Mouse (Mus musculus) left cerebral cortex, adult 11 months (tissue): ENCODE measurements around the gene Adap1.

Experiments used
- DNase-seq: peaks from one replicate; pipeline ENCODE4 v3.0.0; 2022; ENCODE audit warnings: low spot score

Gene Adap1

GRCm38 (mm10) chr5:139325395-139325966, at the start of gene Adap1:
TSS of gene Adap1 (minus strand) at chr5:139325622.
- DNase-seq: peak; percentile 57

- DNase-seq: no peak
These were observed 49.4 kb upstream of the Adap1 start for GRCm38 (mm10) chr5:139374841-139375240.

DNA sequence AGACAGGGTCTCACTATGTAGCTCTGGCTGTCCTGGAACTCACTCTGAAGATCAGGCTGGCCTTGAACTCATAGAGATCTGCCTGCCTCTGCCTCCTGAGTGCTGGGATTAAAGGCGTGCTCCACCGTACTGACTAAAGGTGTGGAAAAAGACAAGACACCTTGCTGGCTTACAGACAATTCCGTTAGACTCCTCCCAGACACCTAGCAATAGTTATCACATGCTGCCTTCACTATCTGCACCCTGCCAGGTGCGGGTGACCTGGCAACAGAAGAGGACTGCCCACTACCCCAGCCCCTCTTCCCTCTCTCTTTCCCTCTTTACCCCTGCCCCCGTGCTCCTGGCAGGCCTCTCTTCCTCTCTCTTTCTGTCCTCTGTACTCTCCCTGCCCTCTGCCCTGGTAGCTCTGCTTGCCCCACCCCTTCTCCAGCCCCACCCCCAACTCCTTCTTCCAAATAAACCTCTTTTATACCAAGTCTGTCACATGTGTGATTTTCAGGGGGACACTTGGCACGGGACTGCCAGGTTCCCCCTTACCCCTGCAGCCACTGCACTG, 48.5 kb upstream of the Adap1 start:
- DNase-seq: no peak

- DNase-seq: no peak
These were observed 47.7 kb upstream of the Adap1 start for GRCm38 (mm10) chr5:139373126-139373525.

- peak; percentile 83 for DNase-seq
These were observed 46.4 kb upstream of the Adap1 start for GRCm38 (mm10) chr5:139371631-139372401.

- no peak for DNase-seq
These were observed 45.7 kb upstream of the Adap1 start for GRCm38 (mm10) chr5:139371118-139371517.

- DNase-seq: no peak
These were observed 44.9 kb upstream of the Adap1 start for GRCm38 (mm10) chr5:139370336-139370735.

DNA sequence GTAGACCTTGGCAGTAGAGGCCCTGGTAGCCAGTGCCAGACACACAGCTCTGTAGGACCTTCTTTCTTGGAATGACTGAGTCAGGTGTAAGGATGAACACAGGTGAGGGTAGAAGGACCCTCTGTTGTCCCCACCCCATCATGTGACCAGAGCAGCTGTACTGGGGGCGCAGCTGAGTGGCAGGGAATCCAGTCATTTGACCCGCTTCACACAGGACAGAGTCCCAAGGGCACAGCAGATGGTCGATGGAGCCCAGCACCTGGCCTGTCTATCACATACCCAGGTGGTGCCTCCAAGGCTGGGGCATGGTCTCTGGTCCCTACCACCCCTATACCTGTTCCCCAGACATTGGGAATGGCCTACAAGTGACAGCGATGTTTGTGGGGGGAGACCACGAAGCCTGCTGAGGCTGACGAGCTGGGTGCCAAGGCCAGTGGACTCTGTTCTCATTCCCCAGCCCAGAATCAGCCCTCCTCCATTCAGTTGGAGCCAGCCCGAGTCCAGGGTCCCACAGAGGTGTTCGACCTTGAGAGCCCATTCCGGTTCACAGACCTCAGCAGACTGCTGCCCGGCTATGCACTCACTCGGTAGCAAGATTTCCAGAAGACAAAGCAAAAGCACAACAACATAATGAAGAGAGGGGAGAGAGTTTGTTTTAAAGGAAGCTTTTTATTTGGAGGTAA, 43.4 kb upstream of the Adap1 start:
- DNase-seq: no peak

- DNase-seq: no peak
These were observed 42.5 kb upstream of the Adap1 start for GRCm38 (mm10) chr5:139367884-139368458.

DNA sequence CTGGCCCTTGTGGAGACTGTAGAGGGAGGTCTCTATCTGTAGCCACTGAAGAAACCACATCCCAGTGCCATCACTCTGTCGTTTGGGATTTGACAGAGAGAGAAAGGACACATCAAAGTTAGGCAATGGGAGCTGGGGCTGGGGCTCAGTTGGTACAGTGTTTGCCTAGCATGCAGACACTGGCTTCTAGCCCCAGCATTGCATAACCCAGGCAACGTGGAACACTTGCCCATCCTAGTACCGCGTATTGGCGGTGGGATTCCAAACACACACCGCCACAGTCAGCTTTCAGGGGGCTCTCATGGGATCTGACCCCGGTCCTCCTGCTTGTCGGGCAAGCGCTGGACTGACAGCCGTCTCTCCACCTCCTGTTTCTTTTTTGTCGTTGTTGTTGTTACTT, 41.1 kb upstream of the Adap1 start:
- DNase-seq: no peak

GRCm38 (mm10) chr5:139365827-139366226, 40.4 kb upstream of the Adap1 start:
- DNase-seq: no peak

DNA sequence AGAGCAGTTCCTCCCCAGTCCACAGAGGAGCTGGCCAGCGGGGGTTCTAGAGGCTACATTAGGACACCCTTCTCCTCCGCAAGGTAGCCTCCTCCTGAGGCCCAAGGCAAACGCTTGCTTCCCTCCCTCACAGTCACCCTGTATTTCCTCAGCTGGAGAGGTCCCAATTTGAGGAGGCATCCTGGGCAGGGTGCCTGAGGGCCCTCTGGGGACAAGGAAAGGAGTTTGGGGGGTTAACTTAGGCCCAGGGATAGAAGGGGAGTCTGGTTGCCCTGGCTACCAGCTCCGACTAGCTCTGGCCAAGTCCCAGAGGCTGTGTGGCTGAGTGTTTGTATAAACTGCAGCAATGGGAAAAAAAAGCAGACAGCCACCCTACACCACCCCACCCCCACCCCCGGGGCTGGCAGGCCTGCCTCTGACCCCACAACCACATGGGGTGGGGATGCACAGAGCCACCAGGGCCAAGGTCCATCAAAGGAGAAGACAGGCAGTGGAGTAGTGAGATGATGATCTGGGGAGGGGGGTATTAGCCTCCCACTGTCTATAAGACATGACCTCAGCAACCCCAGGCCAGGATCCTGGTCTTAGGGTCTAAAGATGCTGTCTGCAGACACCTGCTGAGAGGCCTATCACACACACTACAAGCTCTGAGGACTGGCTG, 39.6 kb upstream of the Adap1 start:
- DNase-seq: no peak

DNA sequence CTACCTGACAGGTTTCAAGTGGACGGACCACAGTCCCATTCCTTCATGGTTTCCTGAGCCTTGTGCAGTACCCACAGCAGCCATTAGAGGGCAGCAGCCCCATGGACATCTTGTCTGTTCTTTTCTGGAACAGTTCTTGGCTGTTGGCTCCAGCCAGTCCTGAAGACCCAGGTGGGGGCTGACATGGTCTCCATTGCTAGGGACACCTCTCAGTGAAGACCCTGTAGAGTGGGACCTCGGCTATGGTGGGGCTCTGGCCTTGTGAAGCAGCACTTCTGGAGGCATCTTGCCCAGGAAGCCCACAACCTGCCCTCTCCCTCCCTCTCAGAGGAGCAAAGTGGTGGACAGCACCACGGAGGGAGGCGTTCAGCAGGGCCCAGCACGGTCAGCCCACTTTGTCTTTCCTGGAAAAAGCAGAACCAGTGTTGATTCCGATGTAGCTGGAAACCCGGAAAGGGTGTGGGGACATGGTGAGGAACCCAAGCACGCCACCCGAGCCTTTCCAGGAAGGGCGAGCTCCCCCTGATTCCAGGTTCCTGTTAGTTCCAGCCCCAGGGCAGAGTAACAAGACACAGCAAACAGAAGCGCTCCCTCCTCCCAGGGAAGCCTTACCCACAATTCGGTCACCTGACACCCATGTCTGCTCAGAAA, 39.0 kb upstream of the Adap1 start:
- DNase-seq: peak; percentile 75

DNA sequence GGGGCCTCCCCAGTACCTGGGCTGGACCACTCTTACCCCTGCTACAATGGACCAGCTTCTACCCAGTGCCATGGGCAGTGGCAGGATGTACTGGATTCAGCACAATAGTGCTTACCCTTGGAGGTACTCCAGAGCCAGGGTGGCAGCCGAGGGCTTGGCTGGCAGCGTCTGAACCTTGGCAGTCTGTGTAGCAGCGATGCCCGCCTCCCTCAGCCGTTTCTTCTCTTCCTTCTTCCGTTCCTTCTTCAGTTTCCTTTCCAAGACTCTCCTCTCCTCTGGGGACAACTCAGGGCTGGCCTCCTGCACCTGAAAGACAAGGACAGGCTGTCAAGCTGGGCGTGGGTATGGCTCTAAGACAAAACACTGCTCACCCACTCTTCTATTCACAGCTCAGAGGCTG, 38.4 kb upstream of the Adap1 start:
- DNase-seq: no peak

GRCm38 (mm10) chr5:139359244-139359643, 33.8 kb upstream of the Adap1 start:
- DNase-seq: no peak

GRCm38 (mm10) chr5:139358653-139359052, 33.2 kb upstream of the Adap1 start:
- no peak for DNase-seq

DNA sequence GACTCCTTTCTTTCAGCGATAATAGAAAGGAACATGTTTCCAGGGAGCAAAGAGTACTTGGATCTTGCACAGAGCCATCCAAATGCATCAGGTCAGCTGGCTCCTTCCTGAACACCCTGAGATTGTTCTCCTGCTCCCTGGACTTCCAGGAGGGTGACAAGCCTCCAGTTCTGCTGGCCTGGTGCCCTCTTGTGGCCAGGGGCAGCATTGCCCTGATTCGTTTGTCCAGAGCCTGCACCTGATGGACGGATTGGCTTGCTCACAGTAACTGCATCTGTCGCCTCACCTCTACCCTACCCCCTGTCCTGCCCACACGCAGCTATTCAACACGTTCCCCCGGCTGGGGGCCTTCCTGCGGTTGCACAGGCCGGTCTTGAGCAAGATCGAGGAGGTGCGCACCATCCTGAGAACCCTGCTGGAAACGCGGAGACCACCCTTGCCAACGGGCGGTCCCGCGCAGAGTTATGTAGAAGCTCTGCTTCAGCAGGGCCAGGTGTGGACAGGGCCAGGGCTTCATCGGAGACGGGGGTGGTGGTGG, 29.9 kb upstream of the Adap1 start:
- DNase-seq: peak; percentile 67

DNA sequence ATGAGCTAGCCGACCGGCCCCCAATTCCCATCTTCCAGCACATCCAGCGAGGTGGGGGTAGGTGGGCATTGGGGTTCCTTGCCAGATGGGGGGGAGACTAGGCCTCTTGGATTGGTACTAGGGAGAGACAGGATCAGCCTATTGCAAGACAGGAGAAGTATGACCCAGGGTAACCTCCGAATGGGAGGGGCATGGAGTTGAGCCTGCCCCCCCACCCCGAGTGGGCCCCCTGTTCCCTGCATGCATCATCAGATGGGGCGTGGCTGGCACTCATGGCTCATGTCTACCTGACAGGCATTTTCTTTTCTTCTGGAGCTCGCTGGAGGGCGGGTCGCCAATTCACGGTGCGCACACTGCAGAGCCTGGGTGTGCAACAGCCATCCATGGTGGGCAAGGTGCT, 28.5 kb upstream of the Adap1 start:
- DNase-seq: no peak

- no peak for DNase-seq
These were observed 28.1 kb upstream of the Adap1 start for GRCm38 (mm10) chr5:139353496-139353895.

- DNase-seq: no peak
These were observed 26.9 kb upstream of the Adap1 start, which contains the start of gene Cyp2w1 for GRCm38 (mm10) chr5:139352317-139352716. TSS of gene Cyp2w1 (plus strand) at chr5:139352617.

GRCm38 (mm10) chr5:139351628-139352027, 26.2 kb upstream of the Adap1 start:
- DNase-seq: no peak
